Mouse (Mus musculus): ENCODE data around the gene Mrps21.

Gene Mrps21

GRCm38 (mm10) chr3:95850611-95851010, 20.7 kb downstream of the Mrps21 start:
- no peak for DNase-seq (ENCODE audit: extremely low spot score)

DNA sequence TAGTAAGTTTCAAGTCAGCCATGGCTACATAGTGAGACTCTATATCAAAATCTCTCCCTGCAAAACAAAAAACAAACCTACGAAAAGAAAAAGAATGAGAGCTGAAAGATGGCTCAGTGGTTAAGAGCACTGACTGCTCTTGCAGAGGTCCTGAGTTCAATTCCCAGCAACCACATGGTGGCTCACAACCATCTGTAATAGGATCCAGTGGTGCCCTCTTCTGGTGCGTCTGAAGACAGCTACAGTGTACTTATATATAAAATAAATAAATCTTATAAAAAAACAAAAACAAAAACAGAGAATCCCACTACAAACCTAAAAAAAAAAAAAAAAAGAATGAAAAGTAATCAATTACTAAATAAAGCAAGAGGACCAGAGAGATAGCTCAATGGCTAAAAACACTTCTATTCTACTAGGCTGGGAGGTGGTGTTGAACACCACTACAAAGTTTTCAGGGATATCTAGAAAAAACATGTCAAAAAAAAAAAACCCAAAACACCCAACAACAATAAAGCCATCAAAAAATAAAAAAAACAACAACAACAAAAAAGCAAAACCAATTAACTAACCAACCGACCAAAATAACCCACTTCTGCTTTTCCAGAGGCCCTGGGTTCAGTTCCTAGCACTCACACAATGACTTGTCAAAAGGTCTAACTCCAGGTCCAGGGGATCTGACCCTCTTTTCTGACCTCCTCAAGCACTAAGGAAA, 28.7 kb downstream of the Mrps21 start:
- no peak for DNase-seq (ENCODE audit: extremely low spot score)

DNA sequence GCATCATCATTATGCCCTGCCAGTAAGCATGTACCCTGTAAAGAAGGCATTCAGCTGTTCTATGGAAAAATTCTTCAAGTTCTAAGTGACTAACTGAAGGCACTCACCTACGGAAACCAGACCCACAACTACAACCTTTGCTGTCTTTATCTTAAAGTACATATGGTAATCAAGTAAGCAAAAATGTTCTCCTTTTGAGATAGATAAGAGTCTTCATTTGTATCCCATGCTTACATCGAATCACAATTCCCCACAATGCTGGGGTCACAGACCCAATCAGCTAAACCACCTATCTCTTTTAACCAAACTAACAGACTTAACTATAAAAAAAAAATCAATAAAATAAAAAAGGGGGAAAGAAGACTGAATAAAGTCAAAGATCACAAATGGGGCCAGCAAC, 32.1 kb downstream of the Mrps21 start:
- no peak for DNase-seq (ENCODE audit: extremely low spot score)

DNA sequence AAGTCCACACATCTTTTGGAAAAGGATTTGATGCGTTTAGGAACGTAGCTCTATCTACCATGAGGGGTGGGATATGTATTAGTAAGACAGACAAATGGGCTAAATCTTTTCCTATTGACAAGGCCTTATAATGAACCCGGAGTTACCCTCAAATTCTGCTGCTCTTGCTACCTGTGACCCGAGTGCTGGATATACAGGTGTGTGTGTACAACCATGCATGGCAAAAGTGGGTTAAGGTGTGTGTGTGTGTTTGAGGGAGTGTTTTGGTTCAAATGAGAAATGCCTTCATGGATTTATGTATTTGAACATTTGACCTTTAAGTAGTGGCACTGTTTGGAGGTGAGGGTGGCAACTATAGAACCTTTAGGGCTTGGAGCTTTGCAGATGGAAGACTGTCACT, 42.3 kb downstream of the Mrps21 start:
- no peak for DNase-seq (ENCODE audit: extremely low spot score)

GRCm38 (mm10) chr3:95826275-95826674, 45.0 kb downstream of the Mrps21 start:
- no peak for DNase-seq (ENCODE audit: extremely low spot score)

GRCm38 (mm10) chr3:95820046-95821010, 51.0 kb downstream of the Mrps21 start:
- no peak for DNase-seq (ENCODE audit: extremely low spot score)

DNA sequence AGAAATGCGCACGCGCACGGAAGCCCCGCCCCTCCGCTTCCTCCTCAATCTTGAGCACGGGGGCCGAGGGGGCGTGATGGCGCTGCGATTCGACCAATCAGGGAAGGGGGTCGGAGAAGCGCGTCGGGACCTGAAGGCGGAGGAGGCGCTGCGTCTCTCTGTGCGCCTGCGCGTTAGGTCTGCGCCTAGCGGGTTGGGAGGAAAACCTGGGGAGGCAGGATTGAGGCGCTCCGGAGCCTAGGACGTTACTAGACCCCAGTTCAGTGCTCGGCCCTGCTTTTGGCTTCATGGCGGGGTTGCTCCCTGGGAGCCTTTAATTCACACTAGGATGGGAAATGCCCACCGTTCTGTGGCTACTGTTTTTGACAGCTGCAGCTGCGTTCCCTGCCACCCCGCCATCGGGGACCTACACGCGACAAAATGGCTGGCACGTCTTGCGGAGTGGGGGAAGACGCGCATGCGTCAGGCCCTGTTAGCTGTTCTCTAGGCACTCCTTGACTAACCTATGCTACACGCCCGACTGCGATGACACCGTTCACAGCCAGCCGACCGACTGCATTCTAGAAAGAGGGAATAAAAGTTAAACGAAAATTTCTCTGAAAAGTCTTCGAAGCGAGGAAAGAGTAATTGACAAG, 51.9 kb downstream of the Mrps21 start:
- DNase-seq (ENCODE audit: extremely low spot score), result peak; percentile 98

GRCm38 (mm10) chr3:95818571-95819288, 52.6 kb downstream of the Mrps21 start, which contains the start of gene Rprd2:
TSS of gene Rprd2 (minus strand) at chr3:95818863.
- peak; percentile 84 for DNase-seq (ENCODE audit: extremely low spot score)

- DNase-seq (ENCODE audit: extremely low spot score), result peak; percentile 62
These were observed 53.2 kb downstream of the Mrps21 start for GRCm38 (mm10) chr3:95818026-95818511.

DNA sequence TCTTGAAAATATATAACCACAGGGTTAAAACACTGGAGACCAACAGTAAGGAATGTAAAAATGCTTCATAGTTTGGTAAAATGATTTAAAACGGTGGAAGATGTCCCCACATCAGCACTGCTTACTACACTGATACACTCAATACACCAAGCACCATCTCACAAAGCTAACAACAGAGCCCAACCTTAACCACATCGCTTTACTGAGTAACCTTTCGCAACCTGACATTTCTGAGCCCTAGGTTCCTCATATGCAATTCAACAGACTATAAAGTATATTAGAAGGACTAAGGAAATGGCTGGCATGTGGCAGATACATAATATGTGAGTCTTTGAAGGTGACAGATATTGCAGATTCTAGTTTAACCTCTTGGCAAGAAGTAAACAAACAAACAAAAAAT, 54.6 kb downstream of the Mrps21 start:
- DNase-seq (ENCODE audit: extremely low spot score), result no peak

All from embryo, embryonic 9.5 days (tissue).